Mouse (Mus musculus): ENCODE measurements around the gene Micall1.

DNA sequence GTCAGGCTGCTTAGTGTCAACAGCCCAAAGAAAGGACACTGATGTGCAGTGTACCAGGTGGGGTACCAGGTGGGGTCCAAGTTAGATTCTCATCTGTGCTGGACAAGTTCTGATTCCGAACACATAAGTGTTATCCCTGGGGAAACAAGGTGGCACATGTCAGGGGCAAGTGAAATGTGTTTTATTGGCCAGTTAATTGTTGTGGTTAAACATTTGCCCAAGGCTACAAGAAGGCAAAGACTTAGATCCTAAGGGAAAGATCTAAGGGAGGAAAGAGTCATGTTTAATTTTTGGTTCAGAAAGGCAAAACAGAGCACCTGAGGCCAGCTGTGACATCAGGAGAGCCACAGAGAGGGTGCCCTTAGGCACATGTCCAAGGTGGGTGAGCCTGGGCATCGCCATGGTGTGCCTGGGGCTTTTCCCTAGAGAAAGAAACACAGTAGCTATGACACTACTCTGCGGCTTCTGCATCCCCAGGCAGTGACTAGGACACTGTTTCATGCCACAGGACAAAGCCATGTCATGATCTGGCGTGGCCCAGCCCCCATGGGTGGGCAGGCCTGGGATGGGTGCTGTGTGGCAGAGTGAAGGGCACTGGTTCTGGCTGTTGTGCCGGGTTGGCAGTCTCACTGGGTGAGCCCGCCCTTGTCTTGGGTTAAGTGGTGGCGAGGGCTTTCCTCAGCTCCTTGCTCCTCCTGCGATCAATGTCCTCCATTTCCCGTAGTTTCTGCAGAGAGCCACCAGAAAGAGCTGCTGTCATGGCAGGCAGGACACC lies 26.0 kb downstream of the Micall1 start:
- TF ChIP-seq CTCF (conservative IDR thresholded peaks at IDR 0.05; ENCODE audit: low read length) (no peak), NANOG (IDR thresholded peaks at IDR 0.05; ENCODE audit: borderline replicate concordance, low read length) (no peak), POU5F1 (IDR thresholded peaks at IDR 0.05; ENCODE audit: borderline replicate concordance, low read length) (no peak)

Measured in E14TG2a.4 (cell line).